Mouse (Mus musculus) intestine, embryonic 14.5 days (tissue): Measurements from ENCODE around the gene Ifitm7. TPM values are rescaled to one million over a fixed set of nuclear protein-coding genes. Genes with fewer than 3 reads are reported as not detected.
A peak's percentile ranks its signal among the peaks of the same experiment; 100 is the strongest.

Source experiments
- ATAC-seq: fragments of 200-750 bp; cut with Nextera tagmentation; replicated peaks from 2 replicates; pipeline ENCODE4 v1.8.0; 2017; ENCODE audit warnings: low read depth, moderate number of reproducible peaks, moderate TSS enrichment, moderate library complexity; ENCODE audit not compliant: low FRiP score, low TSS enrichment
- DNase-seq: peaks from one replicate; pipeline ENCODE4 v3.0.0-alpha.2; 2018; ENCODE audit warnings: low spot score
- H3K27ac ChIP-seq: fragments of 300-500 bp; sonication (generic); 2 replicates; pipeline ENCODE4 v1.5.1; 2014; ENCODE audit warnings: low read depth, mild to moderate bottlenecking, control low read depth
- H3K27me3 ChIP-seq: fragments of 300-500 bp; sonication (generic); replicated peaks from 2 replicates; pipeline ENCODE4 v1.6.1; 2014; ENCODE audit warnings: low read length, control low read depth; ENCODE audit not compliant: control insufficient read depth, insufficient read depth
- H3K36me3 ChIP-seq: fragments of 300-500 bp; sonication (generic); 2 replicates; pipeline ENCODE4 v1.6.1; 2014; ENCODE audit warnings: low read length, control low read depth; ENCODE audit not compliant: control insufficient read depth, insufficient read depth
- H3K4me1 ChIP-seq: fragments of 300-500 bp; sonication (generic); replicated peaks from 2 replicates; pipeline ENCODE4 v1.6.1; 2014; ENCODE audit warnings: low read length, control low read depth, mixed read lengths; ENCODE audit not compliant: control insufficient read depth, insufficient read depth
- H3K4me2 ChIP-seq: fragments of 300-500 bp; sonication (generic); 2 replicates; pipeline ENCODE4 v1.6.1; 2014; ENCODE audit warnings: low read length
- H3K4me3 ChIP-seq: fragments of 300-500 bp; sonication (generic); 2 replicates; pipeline ENCODE4 v1.5.1; 2014; ENCODE audit warnings: low read depth, low read length, control low read depth, mixed read lengths
- H3K9ac ChIP-seq: fragments of 300-500 bp; sonication (generic); 2 replicates; pipeline ENCODE4 v1.6.1; 2014; ENCODE audit warnings: mild to moderate bottlenecking, low read length
- H3K9me3 ChIP-seq: fragments of 300-500 bp; sonication (generic); 2 replicates; pipeline ENCODE4 v1.6.1; 2016; ENCODE audit warnings: low read length, control low read depth; ENCODE audit not compliant: control insufficient read depth
- WGBS: fragments of 180-500 bp; shearing (Covaris S2); extraction: QIAGEN DNeasy Blood & Tissue Kit; methylation state at CpG from one replicate; pipeline ENCODE4 v1.1.7; 2014; 5-methylcytosine and 5-hydroxymethylcytosine counted together
- polyA plus RNA-seq: library from polyadenylated mRNA; unstranded; fragments of >200 nt; fragmentation: Nextera tagmentation; extraction: Ambion mirVana; gene quantifications from 2 replicates; pipeline ENCODE4 v1.2.1, GENCODE M21; 2014

The Ifitm7 gene
- polyA plus RNA-seq, 1 experiment from 2014 or later = not detected

- ATAC-seq = no peak
- Histone ChIP-seq H3K4me2 (no peak overlapping the region), H3K4me3 (no peak overlapping the region), H3K9ac (no peak overlapping the region), H3K36me3 (no peaks in the 10 kb centered on the region), H3K27ac (no peak overlapping the region), H3K9me3 (no peaks in the 10 kb centered on the region), H3K4me1 (no peaks in the 10 kb centered on the region), H3K27me3 (no peaks in the 10 kb centered on the region)
- no peak for DNase-seq
- WGBS = 84% methylated on average over 4 of the region's 4 CpGs
Measured at GRCm38 (mm10) chr16:14009966-14010365, 23.3 kb upstream of the Ifitm7 start.

GRCm38 (mm10) chr16:14008708-14009107, 22.0 kb upstream of the Ifitm7 start:
- Histone ChIP-seq H3K36me3 (no peaks in the 10 kb centered on the region), H3K4me2 (no peak overlapping the region), H3K4me3 (no peak overlapping the region), H3K27me3 (no peaks in the 10 kb centered on the region), H3K9me3 (no peaks in the 10 kb centered on the region), H3K9ac (no peak overlapping the region), H3K4me1 (no peaks in the 10 kb centered on the region), H3K27ac (no peak overlapping the region)
- ATAC-seq (no peak), DNase-seq (no peak)

- DNase-seq (no peak), ATAC-seq (no peak)
- Histone ChIP-seq H3K9me3 (no peaks in the 10 kb centered on the region), H3K4me3 (no peak overlapping the region), H3K27ac (no peak overlapping the region), H3K27me3 (no peaks in the 10 kb centered on the region), H3K4me1 (no peaks in the 10 kb centered on the region), H3K4me2 (no peak overlapping the region), H3K36me3 (no peaks in the 10 kb centered on the region), H3K9ac (no peak overlapping the region)
- WGBS = 71% methylated on average over 2 of the region's 2 CpGs
Measured at GRCm38 (mm10) chr16:14008081-14008480, 21.4 kb upstream of the Ifitm7 start.

- Histone ChIP-seq H3K4me1 (no peaks in the 10 kb centered on the region), H3K4me3 (no peak overlapping the region), H3K9ac (no peak overlapping the region), H3K27ac (no peak overlapping the region), H3K4me2 (no peak overlapping the region), H3K27me3 (no peaks in the 10 kb centered on the region), H3K36me3 (no peaks in the 10 kb centered on the region), H3K9me3 (no peaks in the 10 kb centered on the region)
- WGBS = 87% methylated on average over 4 of the region's 4 CpGs
- DNase-seq (no peak), ATAC-seq (no peak)
Measured at GRCm38 (mm10) chr16:14005266-14005665, 18.6 kb upstream of the Ifitm7 start.

GRCm38 (mm10) chr16:14004726-14005125, 18.0 kb upstream of the Ifitm7 start:
- no peak overlapping the region for H3K27ac ChIP-seq
- H3K27me3 ChIP-seq = no peaks in the 10 kb centered on the region
- H3K4me1 ChIP-seq = no peaks in the 10 kb centered on the region
- WGBS = 81% methylated on average over 2 of the region's 2 CpGs
- H3K4me3 ChIP-seq = no peak overlapping the region
- no peaks in the 10 kb centered on the region for H3K36me3 ChIP-seq
- no peak overlapping the region for H3K4me2 ChIP-seq
- no peaks in the 10 kb centered on the region for H3K9me3 ChIP-seq
- ATAC-seq (no peak), DNase-seq (no peak)
- H3K9ac ChIP-seq = no peak overlapping the region

DNA sequence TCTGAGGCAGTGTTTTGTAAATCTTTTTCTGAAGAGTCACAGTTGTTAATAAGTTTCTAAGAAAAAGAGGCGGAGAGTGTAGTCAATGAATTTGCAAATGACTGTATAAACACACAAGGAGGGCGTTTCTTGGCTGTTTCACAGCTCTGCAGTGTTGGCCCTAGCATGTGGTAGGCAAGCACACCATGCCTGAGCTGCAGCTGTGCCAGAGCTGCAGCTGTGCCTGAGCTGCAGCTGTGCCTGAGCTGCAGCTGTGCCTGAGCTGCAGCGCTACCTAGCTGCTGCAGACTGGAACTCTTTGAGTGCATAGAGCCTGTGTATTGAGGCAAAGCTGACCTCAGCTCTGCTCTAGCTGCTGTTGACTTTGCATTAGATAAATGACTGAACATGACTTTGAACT, 17.5 kb upstream of the Ifitm7 start:
- Histone ChIP-seq H3K4me3 (no peak overlapping the region), H3K36me3 (no peaks in the 10 kb centered on the region), H3K9ac (no peak overlapping the region), H3K4me2 (no peak overlapping the region), H3K27me3 (no peaks in the 10 kb centered on the region), H3K27ac (no peak overlapping the region), H3K4me1 (no peaks in the 10 kb centered on the region), H3K9me3 (no peaks in the 10 kb centered on the region)
- WGBS = 17% methylated on average over 3 of the region's 3 CpGs
- DNase-seq (no peak), ATAC-seq (peak; percentile 58; the same call in 1 of the 2 replicates)

GRCm38 (mm10) chr16:14003386-14004130, 16.9 kb upstream of the Ifitm7 start:
- no peaks in the 10 kb centered on the region for H3K36me3 ChIP-seq
- H3K4me2 ChIP-seq = no peak overlapping the region
- no peak for DNase-seq
- no peaks in the 10 kb centered on the region for H3K9me3 ChIP-seq
- no peak for ATAC-seq
- 55% methylated on average over 8 of the region's 8 CpGs for WGBS
- H3K9ac ChIP-seq = no peak overlapping the region
- H3K4me1 ChIP-seq = no peaks in the 10 kb centered on the region
- no peaks in the 10 kb centered on the region for H3K27me3 ChIP-seq
- H3K4me3 ChIP-seq = no peak overlapping the region
- no peak overlapping the region for H3K27ac ChIP-seq

- Histone ChIP-seq H3K27ac (no peak overlapping the region), H3K27me3 (no peaks in the 10 kb centered on the region), H3K9ac (no peak overlapping the region), H3K9me3 (no peaks in the 10 kb centered on the region), H3K4me2 (no peak overlapping the region), H3K36me3 (no peaks in the 10 kb centered on the region), H3K4me1 (no peaks in the 10 kb centered on the region), H3K4me3 (no peak overlapping the region)
- DNase-seq (no peak), ATAC-seq (no peak)
- WGBS = 79% methylated on average over 1 of the region's 1 CpGs
Measured at GRCm38 (mm10) chr16:13994502-13994901, 7.8 kb upstream of the Ifitm7 start.

DNA sequence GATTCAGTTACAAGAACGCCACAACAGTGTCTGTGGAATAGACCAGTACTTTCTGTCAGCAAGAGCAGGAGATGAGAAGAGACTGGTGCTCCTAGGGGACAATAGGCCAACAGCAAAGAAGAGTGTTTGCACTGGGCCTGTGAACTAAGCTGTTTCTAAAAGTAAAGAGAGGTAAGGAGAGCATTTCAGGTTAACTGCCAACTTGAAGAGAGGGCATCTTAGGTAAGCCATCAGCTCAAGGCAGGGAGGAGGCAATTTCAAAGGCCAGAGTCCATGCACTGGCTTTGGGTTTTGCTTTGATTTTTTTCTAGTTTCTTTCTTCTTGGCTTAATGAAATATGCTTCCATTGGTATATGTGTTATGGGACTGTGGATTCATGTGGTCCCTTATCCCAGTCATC, 7.4 kb upstream of the Ifitm7 start:
- WGBS = 74% methylated on average over 1 of the region's 1 CpGs
- ATAC-seq (no peak), DNase-seq (no peak)
- Histone ChIP-seq H3K4me3 (no peak overlapping the region), H3K4me2 (no peak overlapping the region), H3K9me3 (no peaks in the 10 kb centered on the region), H3K9ac (no peak overlapping the region), H3K27ac (no peak overlapping the region), H3K4me1 (no peaks in the 10 kb centered on the region), H3K36me3 (no peaks in the 10 kb centered on the region), H3K27me3 (no peaks in the 10 kb centered on the region)
